Mouse (Mus musculus) 416B (cell line): ENCODE results near the gene Xpr1.

Experiments used
- DNase-seq: peaks from one replicate; pipeline ENCODE4 v3.0.0; 2011; ENCODE audit warnings: low read depth

The Xpr1 gene

GRCm38 (mm10) chr1:155400056-155400455 lies 17.2 kb downstream of the Xpr1 start:
- DNase-seq: no peak

- DNase-seq: no peak
Observed at GRCm38 (mm10) chr1:155394829-155395228, 22.4 kb downstream of the Xpr1 start.

- no peak for DNase-seq
Observed at GRCm38 (mm10) chr1:155394021-155394420, 23.2 kb downstream of the Xpr1 start.

- DNase-seq: no peak
Observed at GRCm38 (mm10) chr1:155392825-155393224, 24.4 kb downstream of the Xpr1 start.

- DNase-seq: peak; percentile 50
Observed at GRCm38 (mm10) chr1:155391537-155391936, 25.7 kb downstream of the Xpr1 start.

- no peak for DNase-seq
Observed at GRCm38 (mm10) chr1:155388418-155388817, 28.8 kb downstream of the Xpr1 start.

GRCm38 (mm10) chr1:155386551-155386950 lies 30.7 kb downstream of the Xpr1 start:
- no peak for DNase-seq

- DNase-seq: peak; percentile 79
Observed at GRCm38 (mm10) chr1:155383319-155384302, 33.6 kb downstream of the Xpr1 start.

- DNase-seq: no peak
Observed at GRCm38 (mm10) chr1:155381931-155382330, 35.3 kb downstream of the Xpr1 start.

- DNase-seq: no peak
Observed at GRCm38 (mm10) chr1:155379289-155379688, 37.9 kb downstream of the Xpr1 start.

GRCm38 (mm10) chr1:155372821-155373220 lies 44.4 kb downstream of the Xpr1 start:
- DNase-seq: no peak

- no peak for DNase-seq
Observed at GRCm38 (mm10) chr1:155370075-155370658, 47.0 kb downstream of the Xpr1 start.

- no peak for DNase-seq
Observed at GRCm38 (mm10) chr1:155366366-155366765, 50.8 kb downstream of the Xpr1 start.

GRCm38 (mm10) chr1:155361502-155362126 lies 55.6 kb downstream of the Xpr1 start:
- peak; percentile 53 for DNase-seq

GRCm38 (mm10) chr1:155353096-155353495 lies 64.1 kb downstream of the Xpr1 start:
- no peak for DNase-seq

GRCm38 (mm10) chr1:155351527-155351926 lies 65.7 kb downstream of the Xpr1 start:
- DNase-seq: peak; percentile 43

GRCm38 (mm10) chr1:155348491-155348890 lies 68.7 kb downstream of the Xpr1 start:
- DNase-seq: no peak

- peak; percentile 39 for DNase-seq
Observed at GRCm38 (mm10) chr1:155347339-155347738, 69.9 kb downstream of the Xpr1 start.

GRCm38 (mm10) chr1:155344019-155344418 lies 73.2 kb downstream of the Xpr1 start:
- no peak for DNase-seq

GRCm38 (mm10) chr1:155339622-155340021 lies 77.6 kb downstream of the Xpr1 start:
- DNase-seq: no peak

- no peak for DNase-seq
Observed at GRCm38 (mm10) chr1:155337315-155337714, 79.9 kb downstream of the Xpr1 start.

GRCm38 (mm10) chr1:155335963-155336362 lies 81.3 kb downstream of the Xpr1 start:
- DNase-seq: no peak

GRCm38 (mm10) chr1:155322183-155322582 lies 95.0 kb downstream of the Xpr1 start:
- DNase-seq: peak; percentile 82
